Mouse (Mus musculus) central nervous system, embryonic 18 days (tissue): ENCODE results near the gene Ndrg4. TPM values are rescaled to one million over a fixed set of nuclear protein-coding genes. Genes with fewer than 3 reads are reported as not detected.

Experiments
- polyA plus RNA-seq: library from polyadenylated mRNA; depleted of rRNA; stranded (reverse); fragments of >200 nt; gene quantifications from 2 replicates; pipeline ENCODE4 v1.2.3, GENCODE M21; 2012; rRNA removed

The Ndrg4 gene
- polyA plus RNA-seq, result 710 and 739 TPM in 2 replicates

DNA sequence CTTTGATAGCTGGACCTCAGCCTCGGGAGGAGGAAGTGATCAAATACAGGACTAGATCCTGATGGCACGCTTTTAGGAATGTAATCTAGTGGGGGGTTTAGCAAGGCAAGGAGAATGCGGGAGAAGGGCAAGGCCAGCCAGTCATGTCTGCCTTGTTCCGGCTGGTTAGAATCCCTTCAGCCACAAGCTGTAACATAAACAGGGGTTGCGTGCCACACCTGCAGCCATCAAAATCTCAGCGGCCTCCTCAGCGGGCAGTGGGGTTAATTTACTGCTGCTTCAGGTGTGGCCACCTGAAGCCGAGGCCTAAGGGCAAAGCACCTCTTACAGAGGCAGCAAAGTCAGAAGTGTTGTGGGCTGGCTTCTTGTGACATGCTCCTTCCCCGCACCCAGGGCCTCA is at the start of gene Ndrg4:
Ndrg4 (plus strand) TSS at position 350 of the 400 bp plus-strand sequence.

DNA sequence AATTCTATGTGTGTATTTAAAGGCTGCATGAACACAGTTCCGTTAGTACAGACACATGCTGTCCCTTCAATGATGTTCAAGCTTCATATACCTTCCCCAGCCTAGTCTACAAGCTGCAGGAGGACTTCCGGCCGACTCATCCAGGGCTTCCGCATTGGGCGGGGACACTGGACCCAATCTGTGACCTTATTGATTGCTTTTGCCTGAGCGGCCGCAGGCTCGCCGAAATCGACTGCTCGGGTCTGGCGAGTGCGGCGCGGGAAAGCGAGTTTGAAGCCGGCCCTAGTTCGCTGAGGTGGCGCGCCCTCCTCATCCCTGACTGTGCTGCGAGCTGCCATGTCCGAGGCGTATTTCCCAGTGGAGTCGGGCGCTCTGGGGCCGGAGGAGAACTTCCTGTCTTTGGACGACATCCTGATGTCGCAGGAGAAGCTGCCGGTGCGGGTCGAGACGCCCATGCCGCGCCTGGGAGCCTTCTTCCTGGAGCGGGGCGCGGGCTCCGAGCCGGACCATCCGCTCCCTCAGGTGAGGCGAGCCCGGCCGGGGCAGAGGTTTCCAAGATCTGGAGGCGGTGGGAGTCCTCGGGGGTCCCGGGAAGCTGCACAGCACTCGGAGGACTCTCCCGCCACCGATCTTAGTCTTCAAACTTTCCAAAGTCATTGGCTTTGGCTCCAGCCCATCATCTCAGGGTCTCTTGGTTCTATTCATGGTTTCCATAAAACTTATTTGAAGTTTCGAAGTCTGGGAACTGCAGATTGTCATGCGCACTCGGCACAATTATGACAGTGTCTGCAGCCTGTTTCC is 43.3 kb upstream of the Ndrg4 start, which contains the start of gene Gins3:
Gins3 (plus strand) TSS at position 192 of the 801 bp plus-strand sequence.

DNA sequence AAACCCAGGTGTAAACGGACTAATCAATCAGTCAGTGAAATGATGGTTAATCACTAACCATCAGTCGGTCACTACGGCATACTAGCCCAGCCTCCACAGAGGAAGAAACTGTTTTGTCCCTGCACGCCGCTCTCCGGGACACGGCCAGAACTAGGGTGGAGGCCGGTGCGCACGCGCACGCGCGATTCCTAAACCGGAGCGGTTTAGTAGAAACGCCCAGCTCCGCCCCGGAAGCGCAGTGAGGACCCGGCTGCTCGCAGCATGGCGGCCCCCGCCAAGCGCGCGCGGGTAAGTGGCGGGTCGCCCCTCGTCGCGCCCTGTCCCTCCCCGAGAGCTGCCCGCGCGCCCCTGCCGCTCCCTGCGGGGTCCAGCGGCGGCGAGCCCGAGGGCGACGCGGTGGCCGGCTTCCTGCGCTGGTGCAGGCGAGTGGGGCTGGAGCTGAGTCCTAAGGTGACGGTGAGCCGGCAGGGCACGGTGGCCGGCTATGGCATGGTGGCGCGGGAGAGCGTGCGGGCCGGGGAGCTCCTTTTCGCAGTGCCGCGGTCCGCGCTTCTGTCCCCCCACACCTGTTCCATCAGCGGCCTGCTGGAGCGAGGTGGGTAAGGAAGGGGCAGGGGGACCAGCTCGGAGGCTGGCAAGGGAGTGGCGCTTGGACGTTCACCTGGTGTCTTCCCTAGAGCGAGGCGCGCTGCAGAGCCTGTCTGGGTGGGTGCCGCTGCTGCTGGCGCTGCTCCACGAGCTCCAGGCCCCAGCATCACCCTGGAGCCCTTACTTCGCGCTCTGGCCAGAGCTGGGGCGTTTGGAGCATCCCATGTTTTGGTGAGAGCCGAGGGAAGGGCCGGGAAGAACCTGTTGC is 39.1 kb downstream of the Ndrg4 start, which contains the start of gene Setd6:
Setd6 (plus strand) TSS at position 206 of the 856 bp plus-strand sequence.

Other genes starting within 250 kb of the Ndrg4 start
- 126 and 138 TPM in 2 replicates for gene Cfap20, start 242.1 kb upstream of the Ndrg4 start, polyA plus RNA-seq
- 46.9 and 47.1 TPM in 2 replicates for gene Csnk2a2, start 186.9 kb upstream of the Ndrg4 start, polyA plus RNA-seq
- 1.5 and 2.1 TPM in 2 replicates for gene Ccdc113, start 142.9 kb upstream of the Ndrg4 start, polyA plus RNA-seq
- not detected in 2 replicates for gene Prss54, start 100.6 kb upstream of the Ndrg4 start, polyA plus RNA-seq
- gene Gins3, start 43.5 kb upstream of the Ndrg4 start, polyA plus RNA-seq, result 3.1 and 3.9 TPM in 2 replicates
- gene Setd6, start 38.9 kb downstream of the Ndrg4 start, polyA plus RNA-seq, result 39.6 and 42.9 TPM in 2 replicates
- 69.1 and 70.0 TPM in 2 replicates for gene Cnot1, start 130.5 kb downstream of the Ndrg4 start, polyA plus RNA-seq
- gene Sap18b, start 148.4 kb downstream of the Ndrg4 start, polyA plus RNA-seq, result 98.0 and 98.1 TPM in 2 replicates
- gene Slc38a7, start 176.6 kb downstream of the Ndrg4 start, polyA plus RNA-seq, result 35.0 and 35.2 TPM in 2 replicates
- gene Got2, start 211.6 kb downstream of the Ndrg4 start, polyA plus RNA-seq, result 147 and 149 TPM in 2 replicates